Mouse (Mus musculus): ENCODE measurements around the gene Col4a1.

The Col4a1 gene

DNA sequence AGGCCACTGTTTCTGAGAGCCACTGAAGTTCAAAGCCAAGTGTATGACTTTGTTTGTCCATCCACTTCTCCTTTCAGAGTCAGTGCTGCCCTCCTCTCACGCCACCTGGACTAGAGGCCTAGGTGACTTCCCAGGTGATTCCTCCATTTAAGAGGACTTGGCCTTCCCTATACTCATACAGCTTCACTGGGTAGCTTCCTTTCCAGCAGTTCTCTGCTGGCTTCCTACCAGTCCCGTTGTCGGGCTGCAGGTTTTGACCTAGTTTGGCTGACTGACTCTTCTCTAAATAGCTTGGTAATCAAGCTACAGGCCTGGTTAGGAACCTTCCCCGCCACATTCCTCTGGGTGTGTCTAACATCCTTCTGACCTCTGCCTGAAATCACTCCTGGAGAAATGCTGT, 18.9 kb upstream of the Col4a1 start:
- DNase-seq (ENCODE audit: low spot score), result no peak

DNA sequence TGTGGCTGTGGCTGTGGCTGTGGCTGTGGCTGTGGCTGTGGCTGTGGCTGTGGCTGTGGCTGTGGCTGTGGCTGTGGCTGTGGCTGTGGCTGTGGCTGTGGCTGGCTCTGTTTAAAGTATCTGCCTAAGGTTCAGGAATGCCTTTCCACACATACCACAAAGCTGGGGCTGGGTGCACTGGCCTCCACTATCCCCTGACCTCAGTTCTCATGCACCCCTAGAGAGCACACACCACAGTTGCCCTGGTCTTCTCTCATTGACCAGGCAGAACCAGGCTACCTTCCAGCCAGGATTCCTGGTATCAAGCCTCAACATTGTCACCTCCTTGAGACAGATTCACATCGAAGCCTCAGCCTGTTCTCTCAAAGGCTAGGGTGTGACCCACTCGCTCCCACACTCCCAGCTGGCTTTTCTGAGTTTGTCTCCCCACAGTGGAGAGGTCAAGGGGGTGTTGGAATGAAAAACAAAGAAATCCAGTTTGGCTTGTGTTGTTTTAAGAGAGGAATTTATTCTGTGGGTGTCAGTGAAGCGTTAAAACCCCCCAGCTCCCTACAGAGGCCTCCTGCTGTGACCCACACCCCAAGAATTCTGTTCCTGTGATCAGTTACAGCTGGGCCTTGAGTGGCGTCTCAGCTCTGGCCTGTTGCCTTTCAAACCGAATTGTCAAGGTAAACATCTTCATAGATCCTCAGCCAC, 15.2 kb upstream of the Col4a1 start:
- DNase-seq (ENCODE audit: low spot score), result no peak

GRCm38 (mm10) chr8:11327298-11327697, 14.7 kb upstream of the Col4a1 start:
- no peak for DNase-seq (ENCODE audit: low spot score)

GRCm38 (mm10) chr8:11324801-11325395, 12.3 kb upstream of the Col4a1 start:
- DNase-seq (ENCODE audit: low spot score), result no peak

DNA sequence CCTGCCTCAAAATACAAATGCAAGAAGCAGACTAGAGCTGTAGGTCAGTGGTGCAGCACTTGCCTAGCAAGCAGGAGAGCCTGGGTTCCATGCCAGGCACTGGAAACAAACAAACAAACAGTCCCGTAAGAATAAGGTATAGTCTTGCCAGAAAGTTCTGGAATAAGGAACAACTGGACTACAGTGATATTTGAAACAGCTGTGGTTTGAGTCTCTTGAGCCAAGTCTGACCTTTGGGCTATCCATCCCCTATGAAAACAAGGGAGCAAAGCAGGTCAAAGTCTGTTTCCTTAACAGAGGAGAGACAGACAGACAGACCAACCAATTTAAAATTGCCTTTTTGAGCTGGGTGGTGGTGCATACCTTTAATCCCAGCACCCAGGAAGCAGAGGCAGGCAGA, 11.1 kb upstream of the Col4a1 start:
- DNase-seq (ENCODE audit: low spot score), result no peak

DNA sequence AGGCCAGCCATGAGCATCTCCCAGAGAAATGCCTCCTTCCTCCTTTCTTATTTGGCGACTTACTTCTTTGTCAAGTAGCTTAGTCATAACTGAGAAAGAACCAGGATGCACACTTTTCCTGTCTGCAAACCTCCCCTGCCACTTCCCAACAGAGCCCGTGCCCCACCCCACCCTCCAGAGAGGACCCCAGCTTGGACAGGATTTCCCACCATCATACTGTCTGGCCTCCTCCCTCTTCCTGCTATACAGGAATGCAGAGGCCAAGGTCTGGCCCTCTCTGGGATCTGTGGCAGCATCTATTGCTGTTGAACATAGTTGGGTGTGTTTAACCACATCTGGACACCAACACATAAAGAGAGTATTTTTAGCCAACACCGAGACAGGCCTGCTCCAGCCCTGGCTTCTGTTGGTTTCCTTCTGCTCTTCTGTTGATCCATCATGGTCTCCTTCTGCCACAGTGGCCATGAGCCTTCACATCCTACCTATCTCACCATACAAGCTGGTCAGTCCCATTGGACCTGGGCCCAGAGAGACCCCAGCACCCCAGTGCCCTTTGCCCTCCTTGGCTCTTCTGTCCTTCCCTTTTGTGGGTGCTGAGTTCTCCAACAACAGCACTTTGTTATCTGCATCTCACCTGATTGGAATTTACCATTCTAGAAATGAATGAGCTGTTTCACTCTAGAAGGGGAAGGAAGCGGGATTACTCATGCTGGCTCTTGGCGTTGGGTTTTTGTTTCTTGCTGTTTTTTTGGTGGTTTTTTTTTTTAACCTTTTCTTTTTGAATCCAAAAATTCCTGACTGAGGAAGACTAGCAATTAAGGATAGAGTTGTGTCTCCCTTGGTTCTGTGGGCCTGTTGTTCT, 10.3 kb upstream of the Col4a1 start:
- no peak for DNase-seq (ENCODE audit: low spot score)

DNA sequence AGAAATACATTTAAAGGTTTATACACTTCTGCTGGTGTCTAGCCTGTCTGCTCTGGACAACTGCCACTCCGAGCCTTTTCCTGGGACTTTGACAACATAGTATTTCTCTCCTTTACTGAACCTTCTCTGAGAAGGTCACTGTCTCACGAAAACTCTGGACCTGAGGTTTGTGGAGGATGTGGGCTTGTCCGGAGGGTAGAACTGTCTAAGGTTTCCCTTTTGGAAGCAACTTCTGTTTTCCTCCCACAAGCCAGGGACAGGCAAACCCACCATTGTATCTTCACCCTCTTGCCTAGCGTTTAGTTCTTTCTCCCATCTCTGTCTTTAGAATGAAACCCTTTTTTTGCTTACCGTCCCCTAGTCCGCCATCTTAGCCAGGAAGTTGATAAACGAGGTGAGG, 9.2 kb upstream of the Col4a1 start:
- DNase-seq (ENCODE audit: low spot score), result no peak

- no peak for DNase-seq (ENCODE audit: low spot score)
Measured at GRCm38 (mm10) chr8:11319405-11319804, 6.8 kb upstream of the Col4a1 start.

- no peak for DNase-seq (ENCODE audit: low spot score)
Measured at GRCm38 (mm10) chr8:11316118-11316517, 3.5 kb upstream of the Col4a1 start.

GRCm38 (mm10) chr8:11315179-11315943, 2.7 kb upstream of the Col4a1 start:
- DNase-seq (ENCODE audit: low spot score), result no peak

DNA sequence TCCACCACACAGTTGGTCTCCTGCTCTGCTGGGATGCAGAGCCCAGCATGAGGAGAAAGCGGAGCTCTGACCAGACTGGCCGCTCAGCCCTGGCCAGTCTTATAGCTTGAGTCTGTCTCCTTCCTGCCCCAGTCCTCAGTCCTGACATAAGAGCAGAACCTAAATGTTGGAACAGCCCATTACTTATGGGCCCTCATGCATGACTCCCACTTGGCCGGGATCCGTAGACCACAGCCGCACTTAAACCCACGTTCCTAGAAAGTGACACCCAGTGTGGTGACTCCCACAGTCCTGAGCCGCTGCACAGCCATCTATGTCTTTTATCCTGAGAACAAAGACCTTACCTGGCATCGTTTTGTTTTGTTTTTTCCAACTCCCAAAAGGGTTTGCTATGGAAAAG, 2.0 kb upstream of the Col4a1 start:
- no peak for DNase-seq (ENCODE audit: low spot score)

GRCm38 (mm10) chr8:11313176-11314111, 818 bp upstream of the Col4a1 start:
- DNase-seq (ENCODE audit: low spot score), result peak; percentile 62

DNA sequence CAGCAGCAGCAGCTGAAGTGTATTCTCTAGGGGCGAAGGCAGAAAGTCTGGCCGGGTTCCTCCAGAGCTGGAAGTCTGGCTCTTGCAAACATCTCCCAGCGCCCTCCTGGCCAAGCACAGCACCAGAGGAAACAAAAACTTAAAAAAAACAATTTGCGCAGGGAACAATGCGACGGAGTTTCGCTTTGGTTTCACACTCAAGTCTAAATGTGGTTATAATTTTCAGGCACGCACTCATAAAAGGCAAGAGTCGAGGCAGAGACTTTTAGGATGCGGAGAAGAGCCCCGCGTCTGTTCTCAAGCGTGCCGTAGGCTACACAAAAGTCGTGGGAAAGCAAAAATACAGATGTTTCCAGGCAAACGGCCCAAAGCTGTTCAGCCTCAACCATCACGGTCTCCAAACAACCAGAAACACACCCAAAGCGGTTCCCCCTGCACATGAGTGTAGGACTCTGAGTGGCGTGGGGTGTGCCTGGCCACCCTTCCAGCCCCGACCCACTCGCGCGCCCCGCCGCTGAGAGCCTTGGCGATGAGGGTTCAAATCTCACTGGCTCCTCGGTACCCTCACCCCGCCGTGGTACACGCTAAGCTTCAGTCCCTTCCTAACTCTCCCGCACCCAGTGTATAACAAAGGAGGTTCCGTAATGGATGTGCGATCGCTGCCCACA, 811 bp downstream of the Col4a1 start:
- DNase-seq (ENCODE audit: low spot score), result peak; percentile 56

GRCm38 (mm10) chr8:11310049-11310448, 2.6 kb downstream of the Col4a1 start:
- DNase-seq (ENCODE audit: low spot score), result no peak

DNA sequence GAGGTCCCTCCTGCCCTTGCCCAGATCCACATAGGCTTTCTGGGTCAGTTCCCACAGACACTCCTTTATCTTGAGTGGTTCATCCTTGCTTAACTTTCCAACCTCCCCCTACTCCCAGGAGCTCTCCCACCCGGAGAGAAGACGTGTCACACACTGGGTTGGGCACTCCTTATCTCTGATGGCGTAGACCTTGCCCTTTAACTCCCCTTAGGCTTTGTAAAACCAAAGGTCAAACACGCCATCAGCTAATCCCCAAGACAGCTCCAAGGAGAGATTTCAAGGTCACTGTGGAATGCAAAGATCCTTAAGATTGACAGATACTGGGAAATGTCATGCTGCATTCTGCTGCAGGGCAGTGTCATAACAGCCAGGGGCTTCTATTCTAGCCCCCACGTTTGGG, 3.4 kb downstream of the Col4a1 start:
- no peak for DNase-seq (ENCODE audit: low spot score)

DNA sequence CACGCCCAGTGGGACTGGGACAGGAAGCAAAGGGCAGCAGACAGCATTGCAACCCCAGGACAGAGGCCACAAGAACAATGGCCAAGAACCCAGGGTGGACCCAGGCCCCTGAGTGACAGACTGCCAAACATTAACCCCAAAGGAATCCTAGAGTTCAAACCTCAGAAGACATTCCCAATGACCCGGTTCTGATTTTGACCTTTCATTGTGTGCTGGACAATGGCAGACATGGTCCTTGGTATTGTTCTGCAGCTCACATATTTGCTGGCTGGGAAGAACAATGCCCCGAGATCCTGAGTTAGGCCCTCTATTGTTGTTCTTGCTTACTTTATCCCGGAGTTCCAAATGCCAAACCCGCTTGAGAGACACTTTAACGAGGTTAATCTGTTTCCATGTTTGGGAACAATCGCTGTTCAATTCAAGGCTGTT, 4.0 kb downstream of the Col4a1 start:
- no peak for DNase-seq (ENCODE audit: low spot score)

- no peak for DNase-seq (ENCODE audit: low spot score)
Measured at GRCm38 (mm10) chr8:11307451-11307850, 5.2 kb downstream of the Col4a1 start.

GRCm38 (mm10) chr8:11305539-11305938, 7.1 kb downstream of the Col4a1 start:
- no peak for DNase-seq (ENCODE audit: low spot score)

DNA sequence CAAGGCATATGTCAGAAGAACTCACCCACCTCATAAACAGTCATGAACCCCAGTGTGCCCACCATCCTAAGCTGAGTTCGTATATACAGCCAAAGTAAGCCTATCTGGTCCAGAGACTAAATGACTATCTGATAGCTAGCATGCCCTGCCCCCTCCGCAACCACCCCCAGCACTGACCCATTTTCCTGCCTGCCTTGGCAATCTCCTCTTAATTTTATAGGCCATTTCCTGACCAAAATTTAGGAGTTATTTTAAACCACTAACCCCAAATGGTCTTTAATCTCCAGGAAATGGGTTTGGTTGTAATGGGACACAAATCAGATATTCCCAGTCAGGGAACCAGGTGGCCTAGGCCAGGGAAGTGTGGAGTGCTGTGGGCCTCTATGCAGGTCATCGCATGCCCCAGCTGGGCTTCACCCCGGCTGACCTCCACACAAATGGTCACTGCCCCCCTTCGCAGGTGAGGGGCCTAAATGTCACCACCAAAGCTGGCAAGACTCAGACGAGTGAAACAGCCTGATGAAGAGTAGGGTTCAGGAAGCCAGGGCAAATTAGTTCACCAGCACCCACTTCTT, 8.5 kb downstream of the Col4a1 start:
- DNase-seq (ENCODE audit: low spot score), result no peak

DNA sequence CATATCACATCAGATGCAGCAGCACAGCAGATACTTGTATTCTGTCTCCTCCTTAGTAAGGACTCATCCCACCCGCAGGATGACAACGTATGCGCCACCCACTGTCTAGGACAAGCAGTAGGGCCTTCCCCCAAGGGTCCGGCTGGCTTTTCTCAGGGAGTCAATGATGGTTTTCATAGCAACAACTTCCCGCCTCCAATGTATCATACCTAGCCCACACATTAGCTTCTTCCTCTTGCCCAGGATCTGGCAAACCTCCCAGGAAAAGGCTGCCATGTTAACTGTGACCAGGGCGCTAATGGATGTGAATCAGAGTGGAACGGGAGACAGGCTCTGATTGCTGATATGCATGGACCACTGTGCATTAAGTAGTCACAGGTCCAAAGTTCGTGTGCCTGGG, 12.2 kb downstream of the Col4a1 start:
- DNase-seq (ENCODE audit: low spot score), result no peak

GRCm38 (mm10) chr8:11299317-11299602, 13.4 kb downstream of the Col4a1 start:
- no peak for DNase-seq (ENCODE audit: low spot score)
